ENCODE assay signal across 11 mouse cellular contexts in the genomic region with DNA sequence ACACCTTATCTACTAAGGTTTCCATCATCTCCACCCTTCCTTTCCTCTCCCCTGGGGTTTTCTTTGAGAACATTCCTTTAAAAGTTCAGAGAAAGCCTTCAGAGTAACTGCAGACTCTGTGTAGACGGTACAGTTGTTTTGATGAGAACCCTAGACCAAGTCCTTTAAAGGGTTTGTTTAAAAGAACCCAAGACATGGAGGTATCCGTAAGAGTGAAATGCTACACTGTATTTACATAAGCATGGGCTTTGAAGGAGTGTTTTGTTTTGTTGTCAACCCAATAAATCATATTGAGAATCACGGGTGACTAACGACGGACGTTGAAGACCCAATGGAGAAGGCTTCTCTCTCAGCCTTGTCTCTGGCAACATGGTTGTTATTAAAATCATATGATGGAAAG.
"Had no signal": no experiment of that assay in that cellular context is flagged by ENCODE, and none has a peak within 500 bp of the region (broad histone marks: within the 10 kb centered on the region; RNA-seq: fewer than 3 reads in every experiment).

No protein-coding gene starts in this region.

- H3K9ac ChIP-seq: intestine, embryonic 15.5 days; limb, embryonic 12.5 days; liver, embryonic 13.5 days; liver, postnatal 0 days; midbrain, embryonic 13.5 days had no signal

- ATAC-seq: intestine, embryonic 15.5 days; liver, postnatal 0 days; midbrain, embryonic 13.5 days had no signal

- H3K9me3 ChIP-seq: intestine, embryonic 15.5 days; limb, embryonic 12.5 days; liver, embryonic 13.5 days; midbrain, embryonic 13.5 days had no signal

- H3K4me1 ChIP-seq: intestine, embryonic 15.5 days; liver, embryonic 13.5 days; midbrain, embryonic 13.5 days had no signal

- H3K36me3 ChIP-seq: intestine, embryonic 15.5 days; limb, embryonic 12.5 days; liver, embryonic 13.5 days; midbrain, embryonic 13.5 days had no signal

- H3K27me3 ChIP-seq: intestine, embryonic 15.5 days; limb, embryonic 12.5 days; liver, embryonic 13.5 days; midbrain, embryonic 13.5 days had no signal

- H3K4me2 ChIP-seq: intestine, embryonic 15.5 days; limb, embryonic 12.5 days; liver, embryonic 13.5 days; midbrain, embryonic 13.5 days had no signal

- DNase-seq: kidney, adult 18-20 months; liver; liver, embryonic 13.5 days; lung, postnatal 14 days; right cerebral cortex, postnatal 14 days; thymus, adult 18-20 months had no signal

- H3K27ac ChIP-seq: layer of hippocampus, adult 2 months; liver, embryonic 13.5 days; midbrain, embryonic 13.5 days had no signal

- H3K4me3 ChIP-seq: intestine, embryonic 15.5 days; layer of hippocampus, adult 2 months; limb, embryonic 12.5 days; liver, embryonic 13.5 days; midbrain, embryonic 13.5 days had no signal
